Mouse (Mus musculus) testis, adult 10 weeks (tissue): ENCODE data around the gene Vwa5b1. TPM values are rescaled to one million over a fixed set of nuclear protein-coding genes. Genes with fewer than 3 reads are reported as not detected.

ENCODE experiments used
- polyA plus RNA-seq: library from polyadenylated mRNA; stranded (reverse); fragments of 350-450 nt; fragmentation: Illumina TruSeq; extraction: RNeasy Lipid Tissue Mini Kit (QIAGEN cat#74804); gene quantifications from one replicate; pipeline ENCODE4 v1.2.3, GENCODE M21; 2014; ENCODE audit warnings: low read depth, low replicate concordance

The Vwa5b1 gene
- polyA plus RNA-seq: 4.6 TPM

DNA sequence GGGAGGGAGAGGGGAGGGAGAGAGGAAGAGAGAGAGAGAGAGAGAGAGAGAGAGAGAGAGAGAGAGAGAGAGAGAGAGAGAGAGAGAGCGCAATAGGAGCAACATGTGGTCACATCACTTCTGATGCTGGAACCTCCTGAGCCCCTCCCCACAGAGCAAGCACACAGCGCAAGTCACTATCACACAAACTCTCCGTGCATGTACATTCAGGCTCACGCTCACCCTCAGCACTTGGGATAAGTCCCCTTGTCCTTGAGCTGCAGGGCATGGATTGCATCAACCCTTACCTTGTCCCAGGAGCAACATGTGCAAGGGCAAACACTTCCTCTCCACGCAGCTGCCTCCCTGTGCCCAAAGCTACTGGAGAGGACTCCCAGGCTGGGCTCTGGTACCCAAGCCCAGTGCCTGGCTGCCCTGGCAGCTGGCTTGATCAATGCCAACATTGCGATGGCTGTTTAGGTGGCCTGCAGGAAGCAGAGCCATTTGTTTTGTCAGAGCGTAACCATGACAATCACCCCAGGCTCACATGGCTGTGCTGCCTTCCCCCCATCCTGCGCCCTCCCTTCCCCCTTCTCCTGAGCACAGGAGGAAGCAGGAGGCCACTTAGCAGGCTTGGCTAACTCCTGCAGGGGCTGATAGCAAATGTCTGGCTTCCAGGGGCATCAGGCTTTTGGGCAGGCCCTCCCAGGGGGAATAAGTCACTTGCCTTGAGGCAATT, at the start of gene Vwa5b1:
Vwa5b1 (minus strand) TSS at position 457 of the 718 bp plus-strand sequence.

Other genes starting within 250 kb of the Vwa5b1 start
- gene Fam43b, start 239.4 kb downstream of the Vwa5b1 start, polyA plus RNA-seq: not detected
- 17.1 TPM for gene Mul1, start 201.2 kb downstream of the Vwa5b1 start, polyA plus RNA-seq
- gene Camk2n1, start 181.6 kb downstream of the Vwa5b1 start, polyA plus RNA-seq: 40.9 TPM
- 13.5 TPM for gene Pla2g2c, start 88.9 kb upstream of the Vwa5b1 start, polyA plus RNA-seq
- gene Ubxn10, start 101.3 kb upstream of the Vwa5b1 start, polyA plus RNA-seq: 74.1 TPM
- not detected for gene Pla2g2f, start 121.7 kb upstream of the Vwa5b1 start, polyA plus RNA-seq
- 0.31 TPM for gene Pla2g2d, start 139.9 kb upstream of the Vwa5b1 start, polyA plus RNA-seq
- gene Pla2g5, start 227.6 kb upstream of the Vwa5b1 start, polyA plus RNA-seq: 12.3 TPM
- gene Gm13030, start 238.1 kb upstream of the Vwa5b1 start, polyA plus RNA-seq: not detected
- not detected for gene Pla2g2e, start 242.1 kb upstream of the Vwa5b1 start, polyA plus RNA-seq